Mouse (Mus musculus) erythroblast, embryonic 14.5 days (primary cell): Measurements from ENCODE around the gene Ankrd6.

Experiments
- GATA1 ChIP-seq: IDR thresholded peaks from 2 replicates; pipeline ENCODE4 v1.6.1; 2012; ENCODE audit warnings: low read length, inconsistent platforms, mixed read lengths
- TAL1 ChIP-seq: IDR thresholded peaks from 3 replicates; pipeline ENCODE4 v1.6.1; 2012; ENCODE audit warnings: low read length, inconsistent platforms, mixed read lengths

GRCm38 (mm10) chr4:32886479-32886878 is 64.2 kb downstream of the Ankrd6 start:
- TF ChIP-seq GATA1: no peak
- TF ChIP-seq TAL1: no peak
